Mouse (Mus musculus): Measurements from ENCODE around the gene Ccdc150. TPM values are rescaled to one million over a fixed set of nuclear protein-coding genes. Genes with fewer than 3 reads are reported as not detected.

Gene Ccdc150
- under 1 TPM; 0.37 to 0.51 (median 0.46) TPM for total RNA-seq (2022)

- peak; percentile 90 to 98 for DNase-seq (ENCODE audit: low spot score in 2 of 2)
Observed at GRCm38 (mm10) chr1:54250158-54250866, at the start of gene Ccdc150. TSS of gene Ccdc150 (plus strand) at chr1:54250683.

GRCm38 (mm10) chr1:54220273-54220672, 30.2 kb upstream of the Ccdc150 start:
- no peak for DNase-seq (ENCODE audit: low spot score in 2 of 2)

- no peak for DNase-seq (ENCODE audit: low spot score in 2 of 2)
Observed at GRCm38 (mm10) chr1:54242722-54243121, 7.8 kb upstream of the Ccdc150 start.

- no peak for DNase-seq (ENCODE audit: low spot score in 2 of 2)
Observed at GRCm38 (mm10) chr1:54275552-54275951, 25.1 kb downstream of the Ccdc150 start.

GRCm38 (mm10) chr1:54279628-54280027, 29.1 kb downstream of the Ccdc150 start:
- no peak for DNase-seq (ENCODE audit: low spot score in 2 of 2)

- no peak for DNase-seq (ENCODE audit: low spot score in 2 of 2)
Observed at GRCm38 (mm10) chr1:54280651-54281050, 30.2 kb downstream of the Ccdc150 start.

- no peak for DNase-seq (ENCODE audit: low spot score in 2 of 2)
Observed at GRCm38 (mm10) chr1:54306404-54306803, 55.9 kb downstream of the Ccdc150 start.

- DNase-seq (ENCODE audit: low spot score in 2 of 2), result no peak
Observed at GRCm38 (mm10) chr1:54326647-54327046, 76.2 kb downstream of the Ccdc150 start.

GRCm38 (mm10) chr1:54327876-54328545, 77.5 kb downstream of the Ccdc150 start:
- no peak for DNase-seq (ENCODE audit: low spot score in 2 of 2)

GRCm38 (mm10) chr1:54332988-54333387, 82.5 kb downstream of the Ccdc150 start:
- peak; percentile 9 to 13 for DNase-seq (ENCODE audit: low spot score in 2 of 2)

- no peak for DNase-seq (ENCODE audit: low spot score in 2 of 2)
Observed at GRCm38 (mm10) chr1:54354786-54355185, 104.3 kb downstream of the Ccdc150 start.

GRCm38 (mm10) chr1:54355485-54355884, 105.0 kb downstream of the Ccdc150 start:
- no peak for DNase-seq (ENCODE audit: low spot score in 2 of 2)

- no peak for DNase-seq (ENCODE audit: low spot score in 2 of 2)
Observed at GRCm38 (mm10) chr1:54356566-54356965, 106.1 kb downstream of the Ccdc150 start.

GRCm38 (mm10) chr1:54377506-54378051, 127.1 kb downstream of the Ccdc150 start:
- DNase-seq (ENCODE audit: low spot score in 2 of 2), result no peak

- peak in 1 of 2 experiments; percentile 7 for DNase-seq (ENCODE audit: low spot score in 2 of 2)
Observed at GRCm38 (mm10) chr1:54380978-54381914, 130.8 kb downstream of the Ccdc150 start.

GRCm38 (mm10) chr1:54384221-54384620, 133.7 kb downstream of the Ccdc150 start:
- DNase-seq (ENCODE audit: low spot score in 2 of 2), result no peak

- no peak for DNase-seq (ENCODE audit: low spot score in 2 of 2)
Observed at GRCm38 (mm10) chr1:54402736-54403135, 152.3 kb downstream of the Ccdc150 start.
